Mouse (Mus musculus) olfactory bulb, adult 2 months (tissue): Measurements from ENCODE around the gene Rprd2.

ENCODE experiments used
- CTCF ChIP-seq: fragments of 200-500 bp; IDR thresholded peaks from 2 replicates; pipeline ENCODE4 v1.5.1; 2012; ENCODE audit warnings: low read depth, mild to moderate bottlenecking, low read length, moderate library complexity; ENCODE audit not compliant: insufficient read depth
- POLR2A ChIP-seq: fragments of 200-500 bp; IDR thresholded peaks from 2 replicates; pipeline ENCODE4 v1.6.1; 2012; ENCODE audit warnings: mild to moderate bottlenecking, low read depth, low read length, moderate library complexity; ENCODE audit not compliant: insufficient read depth

GRCm38 (mm10) chr3:95861216-95861615, 42.6 kb upstream of the Rprd2 start:
- TF ChIP-seq CTCF (no peak), POLR2A (no peak)
